Mouse (Mus musculus) C2C12 (cell line): Measurements from ENCODE around the gene Nufip2. TPM values are rescaled to one million over a fixed set of nuclear protein-coding genes. Genes with fewer than 3 reads are reported as not detected.

Experiments used
- H3K27me3 ChIP-seq: one replicate; pipeline ENCODE4 v1.6.1; 2011; ENCODE audit not compliant: control insufficient read depth, insufficient read depth, insufficient read length
- H3K36me3 ChIP-seq: one replicate; pipeline ENCODE4 v1.6.1; 2011; ENCODE audit not compliant: control insufficient read depth, insufficient read depth
- H3K4me3 ChIP-seq: one replicate; pipeline ENCODE4 v1.5.1; 2011; ENCODE audit warnings: mild to moderate bottlenecking, control low read depth; ENCODE audit not compliant: poor library complexity, insufficient read depth, severe bottlenecking
- H3K79me2 ChIP-seq: one replicate; pipeline ENCODE4 v1.6.1; 2011; ENCODE audit not compliant: control insufficient read depth, insufficient read depth
- H3K79me3 ChIP-seq: one replicate; pipeline ENCODE4 v1.6.1; 2011; ENCODE audit warnings: low read depth, control low read depth
- H3ac ChIP-seq: one replicate; pipeline ENCODE3; 2011; ENCODE audit warnings: low read depth; ENCODE audit not compliant: control insufficient read depth, insufficient read length
- CEBPB ChIP-seq: IDR thresholded peaks from one replicate; pipeline ENCODE4 v1.6.1; 2011; ENCODE audit warnings: low read depth, mild to moderate bottlenecking, control low read depth, moderate library complexity
- CTCF ChIP-seq: IDR thresholded peaks from one replicate; pipeline ENCODE4 v1.5.1; 2011; ENCODE audit not compliant: control insufficient read depth, insufficient read depth, insufficient read length
- FOSL1 ChIP-seq: IDR thresholded peaks from one replicate; pipeline ENCODE4 v1.8.0; 2011; ENCODE audit warnings: mild to moderate bottlenecking, low read length; ENCODE audit not compliant: poor library complexity, insufficient read depth, severe bottlenecking
- MAX ChIP-seq: IDR thresholded peaks from one replicate; pipeline ENCODE4 v1.6.1; 2011; ENCODE audit warnings: mild to moderate bottlenecking, control low read depth
- MYOD1 ChIP-seq: IDR thresholded peaks from one replicate; pipeline ENCODE4 v1.6.1; 2011; ENCODE audit warnings: low read depth; ENCODE audit not compliant: control insufficient read depth, insufficient read length
- MYOG ChIP-seq: IDR thresholded peaks from one replicate; pipeline ENCODE4 v1.6.1; 2011; ENCODE audit not compliant: control insufficient read depth, insufficient read length; ENCODE audit errors: extremely low read depth
- USF1 ChIP-seq: IDR thresholded peaks from one replicate; pipeline ENCODE4 v1.6.1; 2011; ENCODE audit warnings: low read depth, mild to moderate bottlenecking, control low read depth, moderate library complexity
- polyA plus RNA-seq: library from polyadenylated mRNA; unstranded; fragments of >200 nt; fragmentation: generic; extraction: Trizol; gene quantifications from one replicate; pipeline ENCODE4 v1.2.1, GENCODE M21; 2012; ENCODE audit warnings: missing spikeins

Gene Nufip2
- polyA plus RNA-seq, 1 experiment, result 12.0 TPM

DNA sequence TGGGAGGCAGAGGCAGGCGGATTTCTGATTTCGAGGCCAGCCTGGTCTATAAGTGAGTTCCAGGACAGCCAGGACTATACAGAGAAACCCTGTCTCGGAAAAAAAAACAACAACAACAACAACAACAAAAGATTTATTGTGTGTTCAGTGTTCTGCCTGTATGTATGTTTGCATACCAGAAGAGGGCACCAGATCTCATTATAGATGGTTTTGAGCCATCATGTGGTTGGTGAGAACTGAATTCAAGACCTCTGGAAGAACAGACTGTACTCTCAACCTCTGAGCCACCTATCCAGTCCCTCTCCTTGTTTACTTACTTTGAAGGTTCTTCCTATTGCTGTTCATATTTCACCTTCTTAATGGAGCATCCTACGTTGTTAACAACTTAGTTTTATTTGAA lies 35.4 kb downstream of the Nufip2 start:
- Histone ChIP-seq H3ac (no peak overlapping the region), H3K79me3 (no peaks in the 10 kb centered on the region), H3K79me2 (peaks cover 3% of the 10 kb centered on the region), H3K36me3 (peaks cover 25% of the 10 kb centered on the region), H3K27me3 (no peaks in the 10 kb centered on the region), H3K4me3 (no peak overlapping the region)
- TF ChIP-seq USF1 (no peak), MYOD1 (no peak)

DNA sequence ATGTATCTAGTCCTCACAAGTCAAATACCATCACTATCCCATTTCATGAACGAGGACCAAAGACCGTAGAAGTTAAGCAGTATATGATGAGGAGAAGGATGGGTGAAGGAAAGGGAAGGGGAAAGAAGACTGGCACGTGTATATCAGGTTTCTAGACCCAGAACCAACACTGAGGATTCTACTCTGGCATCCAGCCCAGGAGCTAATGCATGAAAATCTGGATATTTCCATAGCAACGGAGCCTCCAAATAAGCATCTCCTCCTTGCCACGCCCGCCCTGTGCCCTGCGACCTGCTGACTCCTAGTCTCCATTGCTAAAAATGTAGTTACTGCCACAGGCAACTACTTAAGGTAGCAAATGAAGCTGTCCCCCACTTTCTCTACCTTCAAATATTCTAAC lies 38.8 kb downstream of the Nufip2 start:
- H3K79me3 ChIP-seq, result no peaks in the 10 kb centered on the region
- H3K36me3 ChIP-seq, result no peaks in the 10 kb centered on the region
- no peak overlapping the region for H3K4me3 ChIP-seq
- no peaks in the 10 kb centered on the region for H3K27me3 ChIP-seq
- TF ChIP-seq CEBPB (no peak), MYOD1 (no peak), USF1 (no peak)
- no peak overlapping the region for H3ac ChIP-seq
- H3K79me2 ChIP-seq, result no peaks in the 10 kb centered on the region

DNA sequence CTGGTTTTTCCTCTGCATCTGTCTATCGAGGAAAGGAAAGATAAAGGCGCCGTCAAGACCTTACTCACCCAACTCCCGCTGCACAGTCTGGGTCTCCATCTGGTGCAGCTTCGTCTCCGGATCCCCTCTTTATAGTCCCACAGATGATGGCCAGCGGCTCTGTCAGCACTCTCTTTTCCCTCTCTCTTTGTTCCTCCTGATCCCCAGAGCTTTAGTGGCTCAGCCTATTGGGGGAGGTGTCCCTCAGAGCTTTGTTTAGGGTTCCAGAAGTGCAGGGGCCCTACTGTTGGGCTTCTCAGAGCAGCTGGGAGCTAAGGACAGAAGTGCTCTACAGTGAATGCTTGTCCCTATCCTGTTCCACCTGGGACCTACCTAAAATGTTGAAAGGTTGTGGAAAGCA lies 39.2 kb downstream of the Nufip2 start, which contains the start of gene Cryba1:
Gene Cryba1, minus strand, starts transcription at position 101 of the 400 bp plus-strand sequence.
- H3K79me2 ChIP-seq, result no peaks in the 10 kb centered on the region
- H3K27me3 ChIP-seq, result no peaks in the 10 kb centered on the region
- TF ChIP-seq CEBPB, result no peak
- TF ChIP-seq FOSL1, result no peak
- no peak for TF ChIP-seq MAX
- TF ChIP-seq MYOG, result no peak
- no peak for TF ChIP-seq CTCF
- H3ac ChIP-seq, result no peak within 1 kb of the TSS
- H3K4me3 ChIP-seq, result no peak within 1 kb of the TSS
- no peaks in the 10 kb centered on the region for H3K79me3 ChIP-seq
- H3K36me3 ChIP-seq, result no peaks in the 10 kb centered on the region

DNA sequence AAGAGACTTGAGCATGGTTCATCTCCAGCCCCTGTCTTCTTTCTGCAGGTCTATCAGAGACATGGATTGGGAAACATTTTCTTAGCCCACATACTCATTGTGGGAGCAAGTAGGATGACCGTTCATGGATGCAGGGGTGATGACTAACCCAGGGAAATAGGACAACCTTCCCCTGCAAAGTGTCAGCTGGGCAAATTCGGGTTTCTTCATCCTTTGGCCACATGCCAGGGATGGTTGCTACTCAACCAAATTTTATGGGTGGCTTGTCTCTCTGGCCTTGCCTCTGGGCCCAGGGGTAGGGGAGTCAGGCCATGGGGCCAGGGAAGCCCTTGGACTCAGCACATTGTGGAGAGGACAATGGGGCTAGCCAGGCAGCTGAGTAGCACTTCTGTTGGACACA lies 42.6 kb downstream of the Nufip2 start:
- Histone ChIP-seq H3K27me3 (no peaks in the 10 kb centered on the region), H3ac (no peak overlapping the region), H3K36me3 (no peaks in the 10 kb centered on the region), H3K79me3 (no peaks in the 10 kb centered on the region), H3K4me3 (no peak overlapping the region), H3K79me2 (no peaks in the 10 kb centered on the region)
- no peak for TF ChIP-seq MAX
- no peak for TF ChIP-seq MYOD1
- TF ChIP-seq MYOG, result no peak
- no peak for TF ChIP-seq USF1
- TF ChIP-seq CEBPB, result no peak
- no peak for TF ChIP-seq CTCF
- TF ChIP-seq FOSL1, result no peak

DNA sequence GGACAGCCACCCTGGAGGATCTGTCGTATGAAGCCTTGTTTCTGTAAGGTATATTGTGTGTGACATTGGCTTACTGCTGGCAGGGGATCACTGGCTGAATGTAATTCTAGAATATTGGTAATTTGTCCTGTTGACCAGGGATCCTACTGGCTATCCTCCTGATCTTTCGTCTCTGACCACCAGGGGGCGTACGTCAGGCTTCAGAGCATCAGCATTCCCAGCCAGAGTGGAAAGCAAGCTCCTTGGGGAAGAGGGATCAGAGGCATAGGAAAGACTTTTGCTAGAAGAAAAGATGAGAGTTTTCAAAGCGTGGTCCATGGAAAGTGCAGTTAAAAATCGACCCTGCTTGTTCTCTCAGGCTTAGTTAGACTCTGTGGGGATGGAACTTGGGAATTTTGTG lies 51.3 kb downstream of the Nufip2 start:
- H3ac ChIP-seq, result no peak overlapping the region
- H3K79me3 ChIP-seq, result no peaks in the 10 kb centered on the region
- no peaks in the 10 kb centered on the region for H3K36me3 ChIP-seq
- H3K4me3 ChIP-seq, result no peak overlapping the region
- no peaks in the 10 kb centered on the region for H3K79me2 ChIP-seq
- H3K27me3 ChIP-seq, result no peaks in the 10 kb centered on the region
- no peak for TF ChIP-seq USF1
- peak; percentile 78 for TF ChIP-seq CTCF

DNA sequence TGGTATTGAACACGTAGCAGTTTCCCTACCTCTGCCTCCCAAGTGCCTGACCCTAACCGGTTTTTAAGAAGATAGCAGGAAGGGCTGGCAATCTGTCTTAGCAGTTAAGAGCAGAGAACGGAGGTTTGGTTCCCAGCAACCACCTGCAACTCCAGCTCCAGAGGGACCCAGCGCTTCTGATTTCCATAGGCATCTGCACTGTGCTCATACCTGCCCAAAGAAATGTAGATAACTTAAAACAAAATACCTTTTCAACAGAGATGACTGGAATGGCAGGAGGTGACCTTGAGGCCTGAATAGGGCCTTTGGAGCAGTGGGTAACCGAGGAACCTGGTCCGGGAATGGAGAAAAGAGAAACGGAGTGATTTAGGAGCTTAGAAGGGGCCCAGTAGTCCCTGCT lies 52.6 kb downstream of the Nufip2 start:
- H3K36me3 ChIP-seq, result no peaks in the 10 kb centered on the region
- no peaks in the 10 kb centered on the region for H3K79me3 ChIP-seq
- H3K79me2 ChIP-seq, result no peaks in the 10 kb centered on the region
- no peak overlapping the region for H3K4me3 ChIP-seq
- H3K27me3 ChIP-seq, result no peaks in the 10 kb centered on the region
- no peak overlapping the region for H3ac ChIP-seq
- TF ChIP-seq MAX, result no peak
- TF ChIP-seq MYOG, result no peak
- no peak for TF ChIP-seq CEBPB
- no peak for TF ChIP-seq USF1
- no peak for TF ChIP-seq CTCF
- TF ChIP-seq MYOD1, result no peak
- TF ChIP-seq FOSL1, result no peak

DNA sequence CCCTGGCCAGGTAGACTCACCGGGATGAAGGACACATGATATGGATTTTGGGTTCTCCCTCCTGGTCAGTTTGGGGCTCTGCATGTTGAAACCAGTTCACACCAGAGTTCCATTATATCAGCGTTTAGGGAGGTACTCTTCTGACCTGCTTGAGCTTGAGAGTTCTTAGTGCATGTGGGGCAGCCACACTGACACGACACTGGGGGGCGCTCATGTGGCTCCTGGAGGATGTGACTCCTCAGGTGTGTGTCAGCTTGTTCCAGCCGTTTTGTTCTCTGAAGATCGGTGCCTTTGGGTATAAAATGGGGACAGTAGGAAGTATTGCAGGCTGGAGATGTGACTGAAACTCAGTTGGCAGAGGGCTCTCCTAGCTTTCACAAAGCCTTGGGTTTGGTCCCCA lies 58.0 kb downstream of the Nufip2 start:
- H3K79me3 ChIP-seq, result no peaks in the 10 kb centered on the region
- TF ChIP-seq CEBPB, result no peak
- peak; percentile 28 for TF ChIP-seq CTCF
- no peak for TF ChIP-seq FOSL1

More for the DNA sequence above, 58.0 kb downstream of the Nufip2 start:
- H3K79me2 ChIP-seq, result no peaks in the 10 kb centered on the region
- peaks cover 2% of the 10 kb centered on the region for H3K27me3 ChIP-seq
- no peak overlapping the region for H3K4me3 ChIP-seq
- no peak overlapping the region for H3ac ChIP-seq
- no peaks in the 10 kb centered on the region for H3K36me3 ChIP-seq
